Mouse (Mus musculus) kidney, adult 8-10 months (tissue): ENCODE measurements around the gene Clec11a.

Experiments used
- DNase-seq, 2 experiments: peaks; one replicate each; pipeline ENCODE4 v3.0.0; 2022

The Clec11a gene

DNA sequence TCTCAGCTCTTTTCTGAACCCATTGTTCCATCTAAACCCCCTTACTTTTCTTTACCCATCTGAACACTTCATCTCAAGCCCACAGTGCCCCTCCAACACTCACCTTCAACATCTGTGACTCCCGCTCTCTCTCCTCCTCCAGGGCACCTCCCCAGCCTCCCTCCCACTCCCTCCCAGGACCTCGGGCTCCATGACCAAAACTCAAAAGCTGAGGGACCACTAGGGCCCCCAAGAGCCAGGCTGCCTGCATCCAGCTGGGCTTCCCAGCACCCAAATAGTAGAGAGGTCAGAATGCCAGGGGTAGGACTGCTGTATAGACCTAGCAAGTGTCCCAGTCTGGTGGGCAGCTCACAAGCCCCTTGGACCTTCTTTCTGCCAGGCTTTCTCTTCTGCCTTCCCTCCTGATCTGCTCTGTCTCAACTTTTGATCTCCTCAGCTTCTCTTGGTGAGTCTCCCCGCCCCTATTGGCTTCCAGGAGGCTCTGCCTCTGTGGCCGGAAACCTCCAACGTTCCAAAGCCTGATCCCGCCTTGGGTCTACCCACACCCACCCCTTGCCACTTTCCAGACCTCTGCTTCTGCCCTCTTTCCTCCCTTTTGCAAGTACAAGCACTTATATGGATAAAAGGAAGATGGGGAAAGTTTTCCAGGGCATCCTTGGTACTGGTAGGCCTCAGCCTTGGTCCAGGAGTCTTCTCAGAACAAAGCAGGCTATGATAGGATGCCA is at the start of gene Clec11a:
Gene Clec11a (minus strand): TSS at position 387 of the 725 bp plus-strand sequence.
- no peak for DNase-seq

DNA sequence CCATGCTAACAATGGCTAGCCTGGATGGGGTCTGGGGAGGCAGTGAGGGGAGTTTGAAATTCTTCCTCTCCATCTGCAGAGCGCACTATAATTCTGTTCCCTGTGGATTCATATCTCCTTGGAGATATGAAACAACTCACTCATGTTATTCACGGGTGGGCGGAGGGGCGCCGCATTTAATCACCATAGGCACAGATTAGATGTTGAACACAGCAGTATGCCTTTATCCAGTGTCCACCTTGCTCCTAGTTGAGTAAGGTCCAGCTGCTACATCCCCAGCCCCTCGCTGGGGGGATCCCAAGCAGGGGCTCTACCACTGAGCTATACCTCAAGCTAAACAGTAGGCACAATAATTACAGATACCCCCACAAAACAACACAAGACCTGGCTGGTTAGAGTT is 48.7 kb upstream of the Clec11a start:
- no peak for DNase-seq

DNA sequence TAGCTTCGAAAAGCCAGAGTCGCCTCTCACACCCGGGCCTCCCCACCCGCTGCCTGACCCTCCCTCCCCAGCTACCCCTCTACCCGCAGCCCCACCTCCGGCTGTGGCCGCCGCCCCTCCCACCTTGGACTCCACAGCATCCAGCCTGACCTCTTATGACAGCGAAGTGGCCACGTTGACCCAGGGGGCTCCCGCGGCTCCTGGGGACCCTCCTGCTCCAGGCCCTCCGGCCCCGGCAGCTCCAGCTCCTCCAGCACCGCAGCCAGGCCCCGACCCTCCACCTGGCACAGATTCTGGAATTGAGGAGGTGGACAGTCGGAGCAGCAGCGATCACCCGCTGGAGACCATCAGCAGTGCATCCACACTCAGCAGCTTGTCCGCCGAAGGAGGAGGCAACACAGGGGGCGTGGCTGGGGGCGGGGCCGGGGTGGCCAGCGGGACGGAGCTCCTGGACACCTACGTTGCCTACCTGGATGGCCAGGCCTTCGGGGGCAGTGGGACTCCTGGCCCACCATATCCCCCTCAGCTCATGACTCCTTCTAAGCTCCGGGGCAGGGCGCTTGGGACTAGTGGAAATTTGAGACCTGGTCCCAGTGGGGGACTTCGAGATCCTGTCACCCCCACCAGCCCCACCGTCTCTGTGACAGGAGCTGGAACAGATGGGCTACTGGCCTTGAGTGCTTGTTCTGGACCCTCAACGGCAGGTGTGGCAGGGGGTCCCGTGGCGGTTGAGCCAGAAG is 47.1 kb upstream of the Clec11a start:
- DNase-seq: no peak

DNA sequence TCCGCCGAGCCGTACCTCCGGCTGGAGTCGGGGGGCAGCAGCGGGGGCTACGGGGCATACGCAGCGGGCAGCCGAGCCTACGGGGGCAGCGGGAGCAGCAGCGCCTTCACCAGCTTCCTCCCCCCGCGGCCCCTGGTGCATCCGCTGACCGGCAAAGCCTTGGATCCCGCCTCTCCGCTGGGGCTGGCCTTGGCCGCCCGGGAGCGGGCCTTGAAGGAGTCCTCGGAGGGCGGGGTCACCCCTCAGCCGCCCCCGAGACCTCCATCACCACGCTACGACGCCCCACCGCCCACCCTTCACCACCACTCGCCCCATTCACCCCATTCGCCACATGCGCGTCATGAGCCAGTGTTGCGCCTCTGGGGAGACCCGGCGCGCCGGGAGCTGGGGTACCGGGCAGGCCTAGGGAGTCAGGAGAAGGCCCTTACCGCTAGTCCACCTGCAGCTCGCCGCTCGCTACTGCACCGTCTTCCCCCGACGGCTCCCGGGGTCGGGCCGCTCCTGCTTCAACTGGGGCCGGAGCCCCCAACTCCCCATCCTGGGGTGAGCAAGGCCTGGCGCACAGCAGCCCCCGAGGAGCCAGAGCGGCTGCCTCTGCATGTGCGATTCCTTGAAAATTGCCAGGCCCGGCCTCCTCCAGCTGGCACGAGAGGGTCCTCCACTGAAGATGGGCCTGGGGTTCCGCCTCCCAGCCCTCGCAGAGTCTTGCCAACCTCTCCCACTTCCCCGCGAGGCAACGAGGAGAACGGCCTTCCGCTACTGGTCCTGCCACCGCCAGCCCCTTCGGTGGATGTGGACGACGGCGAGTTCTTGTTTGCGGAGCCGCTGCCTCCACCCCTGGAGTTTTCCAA is 46.3 kb upstream of the Clec11a start:
- no peak for DNase-seq

DNA sequence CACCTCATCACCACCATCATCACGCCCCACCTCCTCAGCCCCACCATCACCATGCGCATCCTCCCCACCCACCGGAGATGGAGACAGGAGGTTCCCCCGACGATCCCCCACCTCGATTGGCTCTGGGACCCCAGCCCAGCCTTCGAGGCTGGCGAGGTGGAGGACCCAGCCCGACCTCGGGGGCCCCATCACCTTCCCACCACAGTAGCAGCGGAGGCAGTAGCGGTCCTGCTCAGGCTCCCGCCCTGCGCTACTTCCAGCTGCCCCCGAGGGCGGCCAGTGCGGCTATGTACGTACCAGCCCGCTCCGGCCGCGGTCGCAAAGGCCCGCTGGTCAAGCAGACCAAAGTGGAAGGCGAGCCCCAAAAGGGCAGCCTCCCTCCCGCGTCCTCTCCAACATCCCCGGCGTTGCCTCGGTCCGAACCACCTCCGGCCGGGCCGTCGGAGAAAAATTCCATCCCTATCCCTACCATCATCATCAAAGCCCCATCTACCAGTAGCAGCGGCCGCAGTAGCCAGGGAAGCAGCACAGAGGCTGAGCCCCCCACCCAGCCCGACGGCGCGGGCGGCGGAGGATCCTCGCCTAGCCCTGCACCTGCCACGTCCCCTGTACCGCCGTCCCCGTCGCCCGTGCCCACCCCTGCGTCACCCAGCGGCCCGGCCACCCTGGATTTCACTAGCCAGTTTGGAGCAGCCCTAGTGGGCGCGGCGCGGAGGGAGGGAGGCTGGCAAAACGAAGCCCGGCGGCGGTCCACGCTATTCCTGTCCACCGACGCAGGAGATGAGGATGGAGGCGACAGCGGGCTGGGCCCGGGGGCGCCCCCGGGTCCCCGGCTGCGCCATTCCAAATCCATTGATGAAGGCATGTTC is 45.4 kb upstream of the Clec11a start:
- no peak for DNase-seq

DNA sequence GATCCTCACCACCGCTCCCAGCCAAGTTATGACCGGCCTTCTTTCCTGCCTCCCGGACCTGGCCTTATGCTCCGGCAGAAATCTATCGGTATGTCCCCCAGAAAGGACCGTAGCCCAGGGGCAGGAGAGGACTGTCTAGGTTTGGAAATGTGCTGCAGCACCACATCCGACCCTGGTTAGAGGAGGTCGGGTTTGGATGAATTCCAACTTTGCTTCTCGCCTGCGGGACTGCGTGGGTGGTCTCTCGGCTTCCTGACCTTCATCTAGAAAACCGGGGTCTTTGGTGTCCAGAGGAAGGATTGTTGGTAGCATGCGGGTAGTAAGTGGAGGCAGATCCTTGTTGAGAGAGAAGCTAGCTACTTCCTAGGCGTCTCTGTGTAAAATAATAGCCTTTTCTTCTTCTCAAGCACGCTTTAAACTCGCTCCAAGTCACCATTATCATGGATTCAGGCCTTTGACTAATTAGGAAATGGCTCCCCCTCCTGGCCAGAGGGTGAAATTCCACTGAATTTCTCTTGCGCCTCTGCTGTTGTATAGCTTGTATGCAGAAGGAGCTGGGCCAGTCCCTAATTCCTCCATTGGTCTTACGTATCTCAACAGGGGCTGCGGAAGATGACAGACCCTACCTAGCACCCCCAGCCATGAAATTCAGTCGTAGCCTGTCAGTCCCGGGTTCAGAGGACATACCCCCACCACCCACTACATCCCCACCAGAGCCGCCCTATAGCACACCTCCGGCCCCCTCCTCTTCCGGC is 44.4 kb upstream of the Clec11a start:
- peak; percentile 73 to 84 for DNase-seq

DNA sequence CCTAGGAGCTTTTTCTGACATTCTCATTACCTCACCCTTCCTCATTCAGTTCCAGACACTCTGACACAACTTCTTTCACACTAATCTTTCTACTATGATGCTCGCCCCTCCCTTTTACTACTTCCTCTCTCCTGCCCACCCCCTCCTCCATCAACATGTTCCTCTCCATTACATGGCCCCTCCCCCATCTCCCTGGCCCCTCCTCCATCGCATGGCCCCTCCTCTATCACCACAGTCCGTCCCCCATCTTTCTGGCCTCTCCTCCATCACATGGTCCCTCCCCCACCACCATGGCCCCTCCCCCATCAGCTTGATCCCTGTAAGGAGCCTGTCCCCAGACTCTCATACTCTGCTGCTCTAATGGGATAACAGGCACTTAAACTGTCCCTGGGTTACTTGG is 42.3 kb upstream of the Clec11a start:
- no peak for DNase-seq

DNA sequence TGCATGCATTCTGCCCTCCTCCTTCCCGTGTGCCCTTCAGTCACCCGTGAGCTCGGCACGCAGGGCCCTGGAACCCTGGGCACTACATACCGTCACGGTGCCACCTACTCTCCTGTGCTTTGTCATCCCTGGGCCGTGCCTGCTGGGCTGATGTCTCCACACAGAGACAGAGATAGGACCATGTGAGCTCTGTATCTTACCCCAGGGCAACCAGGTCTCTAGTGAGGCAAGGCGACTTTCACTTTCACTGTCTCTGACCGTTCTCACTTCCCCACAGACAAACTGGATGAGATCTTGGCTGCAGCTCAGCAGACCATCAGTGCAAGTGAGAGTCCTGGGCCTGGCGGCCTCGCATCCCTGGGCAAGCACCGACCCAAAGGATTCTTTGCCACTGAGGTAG is 37.9 kb upstream of the Clec11a start:
- DNase-seq: no peak

DNA sequence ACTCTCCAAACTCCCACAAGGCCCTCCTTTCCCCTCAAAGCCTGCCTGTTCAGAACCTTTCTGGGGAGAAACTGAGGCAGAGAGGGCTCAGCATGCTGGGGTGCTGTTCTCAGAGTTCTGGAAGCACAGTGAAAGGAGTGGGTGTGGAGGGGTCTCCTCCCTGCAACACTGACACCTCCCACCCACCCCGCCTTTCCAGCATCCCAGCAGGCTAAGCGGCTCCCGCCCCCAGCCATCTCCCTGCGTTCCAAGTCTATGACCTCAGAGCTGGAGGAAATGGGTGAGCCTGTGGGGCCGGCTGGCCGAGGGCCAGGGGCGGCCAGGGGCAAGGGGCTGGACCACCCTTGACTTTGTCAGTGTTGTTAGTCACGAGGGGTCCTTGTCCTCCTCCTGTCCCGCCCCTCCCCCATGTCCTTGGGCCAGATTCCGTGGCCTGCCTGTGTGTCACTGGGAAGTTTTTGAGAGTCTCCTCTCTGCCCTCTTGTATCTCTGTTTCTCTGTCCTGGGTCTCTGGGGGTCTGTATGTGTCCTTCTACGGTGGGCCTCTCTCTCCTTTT is 36.8 kb upstream of the Clec11a start:
- no peak for DNase-seq

DNA sequence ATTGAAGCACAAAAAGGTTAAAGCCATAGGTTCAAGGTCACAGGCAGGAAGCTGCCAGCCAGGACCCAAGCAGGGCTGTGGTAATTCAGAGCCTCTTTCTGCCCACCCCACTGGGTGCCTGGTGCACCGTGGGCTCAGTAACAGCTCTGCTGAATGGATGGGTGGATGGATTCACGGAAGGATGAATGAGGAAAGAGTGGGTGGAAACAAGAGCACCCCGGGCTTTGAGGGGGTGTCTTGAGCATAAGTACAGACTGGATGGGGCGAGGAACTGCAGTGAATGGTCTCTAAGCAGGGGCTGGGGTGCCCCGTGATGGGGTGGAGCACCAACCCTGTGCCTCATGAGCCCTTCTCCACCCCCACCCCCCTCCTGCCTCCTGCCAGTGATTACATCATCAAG is 35.0 kb upstream of the Clec11a start:
- no peak for DNase-seq

DNA sequence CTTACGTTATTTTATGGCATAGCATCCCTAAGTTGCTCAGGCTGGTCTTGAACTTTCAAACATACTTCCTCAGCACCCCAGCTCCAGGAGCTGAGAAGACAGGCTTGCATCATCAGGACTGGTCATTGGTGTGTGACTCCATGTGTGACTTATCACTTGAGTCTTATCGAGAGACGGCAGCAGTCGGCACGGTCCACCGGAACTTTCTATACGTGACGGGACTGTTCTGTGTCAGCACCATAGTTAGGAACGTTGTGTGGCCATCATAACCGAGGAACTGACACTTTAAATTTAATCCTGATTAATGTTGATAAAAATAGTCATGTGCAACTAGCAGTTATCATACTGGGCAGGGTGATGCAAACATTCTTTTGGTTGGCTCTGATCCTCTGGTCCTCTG is 34.4 kb upstream of the Clec11a start:
- no peak for DNase-seq

DNA sequence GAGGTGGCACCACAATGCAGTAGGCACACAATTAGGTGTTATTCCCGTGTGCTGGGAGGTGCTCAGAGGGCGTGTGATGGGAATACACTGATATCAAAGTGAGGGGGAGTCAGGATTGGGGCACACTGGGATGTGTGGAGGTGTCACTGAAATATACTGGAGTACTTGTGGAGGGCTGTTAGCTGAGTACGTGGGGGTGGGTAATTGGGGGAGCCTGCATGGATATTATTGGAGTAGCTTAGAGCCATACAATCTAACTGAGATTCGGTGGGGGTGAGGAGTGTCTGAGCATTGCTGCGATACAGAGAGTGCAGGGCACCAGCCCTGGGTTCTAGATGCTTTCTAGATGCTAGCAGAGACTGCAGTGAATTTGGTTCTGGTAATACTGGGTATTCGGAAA is 33.5 kb upstream of the Clec11a start:
- no peak for DNase-seq

DNA sequence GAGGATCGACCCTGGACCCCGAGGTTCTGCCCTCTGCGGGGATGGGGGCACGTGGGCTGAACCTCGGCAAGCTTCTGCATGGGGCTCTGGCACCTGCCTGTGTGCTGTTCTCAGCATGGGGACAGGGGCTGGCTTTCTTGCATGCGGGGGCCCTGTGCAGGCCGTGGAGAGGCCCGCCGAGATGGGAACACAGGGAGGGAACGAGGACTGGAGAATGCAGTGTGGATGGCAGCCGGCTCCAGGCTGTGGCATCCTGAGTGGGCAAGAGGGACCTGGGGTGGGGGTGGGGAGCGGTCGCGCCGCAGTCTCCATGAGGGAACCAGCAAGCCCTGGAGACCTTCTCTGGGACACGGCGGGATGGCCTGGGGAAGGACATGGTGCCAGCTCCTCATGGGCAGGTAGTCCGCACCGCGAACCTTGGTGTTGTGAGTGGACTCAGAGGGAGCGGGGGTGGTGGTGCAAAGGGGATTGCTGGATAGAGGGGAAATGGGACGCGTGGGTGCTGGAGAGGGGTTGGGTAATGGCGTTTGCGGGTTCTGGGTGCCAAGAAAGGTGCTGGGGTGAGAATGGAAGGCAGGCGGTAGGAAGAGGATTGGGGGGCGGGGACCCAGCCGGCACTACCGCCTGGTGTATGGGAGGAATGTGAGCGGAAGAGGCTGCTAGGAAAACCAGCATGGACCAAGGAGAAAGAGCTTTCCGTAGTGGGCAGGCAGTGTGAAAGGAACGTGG is 30.6 kb upstream of the Clec11a start:
- no peak for DNase-seq

DNA sequence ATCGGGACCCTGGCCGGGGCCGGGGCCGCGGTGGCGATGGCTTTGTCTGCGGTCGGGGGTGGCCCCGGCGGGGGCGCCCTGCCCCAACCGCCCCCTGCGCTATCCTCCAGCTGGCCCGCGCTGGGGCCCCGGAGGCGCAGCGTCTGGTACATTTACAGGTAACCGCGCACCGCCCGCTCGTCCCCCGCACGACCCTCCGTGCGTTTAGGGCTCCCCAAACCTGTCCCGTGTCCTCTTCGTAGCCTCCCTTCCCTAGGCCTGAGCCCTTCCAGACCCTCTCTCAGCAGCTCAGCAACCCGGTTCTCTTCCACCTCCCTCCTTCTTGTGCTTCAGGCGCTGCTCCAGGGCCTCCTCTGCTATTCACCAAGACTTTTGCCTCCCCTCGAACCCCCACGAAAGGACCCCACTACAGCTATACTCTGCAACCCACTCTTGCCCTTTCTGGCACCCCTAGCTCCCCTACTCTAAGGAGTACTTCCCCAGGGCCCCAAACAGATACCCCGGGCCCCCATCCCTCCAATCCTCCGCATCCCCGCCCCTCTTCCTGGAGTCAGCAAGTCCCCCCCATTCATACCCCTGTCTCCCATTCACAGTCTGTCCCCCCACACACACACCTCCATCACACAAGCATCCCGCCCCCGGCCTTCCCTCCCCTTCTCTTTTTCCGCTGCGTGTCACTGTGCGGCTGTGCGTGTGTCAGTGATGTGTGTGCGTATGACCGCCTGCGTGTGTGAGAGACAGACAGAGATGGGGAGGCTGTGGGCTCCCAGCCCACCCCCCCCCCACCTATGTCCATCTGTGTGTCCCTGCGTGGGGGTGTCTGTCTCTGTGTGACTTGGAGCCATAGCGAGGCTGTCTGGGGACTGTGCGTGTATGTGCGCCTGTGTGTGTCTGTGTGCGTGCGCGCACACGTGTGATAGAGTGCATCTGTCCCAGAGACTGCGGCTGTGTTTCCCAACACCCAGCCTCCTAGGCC is 29.6 kb upstream of the Clec11a start:
- DNase-seq: no peak

DNA sequence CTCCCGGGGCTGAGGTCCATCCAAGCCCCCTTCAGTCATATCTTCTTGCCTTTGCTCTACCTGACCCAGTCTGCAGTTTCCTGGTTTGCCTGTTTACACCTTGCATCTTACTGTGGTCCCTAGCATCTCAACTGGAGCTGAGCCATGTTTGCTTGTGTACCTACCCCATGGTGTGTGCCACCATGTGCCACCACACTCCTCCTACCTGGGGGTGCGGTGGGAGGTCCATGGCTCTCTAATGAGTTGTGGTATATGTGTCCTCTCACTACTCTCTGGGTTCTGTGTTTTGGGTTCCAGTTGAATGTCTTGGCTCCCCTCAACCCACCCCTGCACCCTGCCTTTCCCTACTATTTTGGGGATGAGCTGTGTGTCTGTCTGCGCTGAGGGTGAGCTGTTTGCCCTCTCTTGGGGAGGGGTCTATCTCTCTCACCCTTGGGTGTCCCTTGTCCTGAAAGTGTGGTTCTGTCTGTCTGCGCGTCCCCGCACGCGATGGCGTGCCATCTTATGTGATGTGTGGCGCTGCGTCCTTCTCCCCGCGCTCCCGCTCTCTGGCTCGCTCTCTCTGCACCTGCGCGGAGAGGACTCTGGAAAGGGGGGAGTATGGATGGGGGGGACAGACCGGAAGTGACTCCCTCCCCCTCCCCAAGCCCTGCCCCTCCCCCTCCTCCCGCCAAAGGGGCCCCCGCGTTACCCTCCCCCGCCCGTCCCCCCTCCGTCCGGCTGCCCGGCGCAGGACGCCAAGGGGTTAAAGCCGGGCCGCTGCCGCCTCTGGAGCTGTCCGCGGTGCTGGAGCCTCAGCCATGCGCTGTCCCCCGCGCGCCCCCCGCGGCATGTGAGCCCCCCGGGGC is 28.6 kb upstream of the Clec11a start:
- no peak for DNase-seq

DNA sequence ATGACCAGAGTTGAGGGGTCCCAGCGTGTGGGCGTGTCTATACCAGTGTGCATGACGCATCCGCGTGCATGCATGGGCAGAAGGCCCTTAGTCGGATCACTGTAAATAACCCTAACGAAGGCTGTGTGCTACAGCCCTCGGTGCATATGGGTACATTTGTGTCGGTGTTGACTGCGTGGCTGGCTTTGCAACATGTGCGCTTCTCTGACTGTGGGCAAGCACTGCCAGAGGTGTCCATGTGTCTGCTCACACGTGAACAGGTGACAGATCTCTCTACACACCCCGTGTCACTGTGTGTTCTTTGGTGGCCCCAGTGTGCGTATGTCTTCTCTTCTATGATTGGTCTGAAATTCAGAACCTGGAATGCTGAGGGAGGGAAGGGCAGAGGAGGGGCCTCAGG is 27.4 kb upstream of the Clec11a start:
- no peak for DNase-seq

DNA sequence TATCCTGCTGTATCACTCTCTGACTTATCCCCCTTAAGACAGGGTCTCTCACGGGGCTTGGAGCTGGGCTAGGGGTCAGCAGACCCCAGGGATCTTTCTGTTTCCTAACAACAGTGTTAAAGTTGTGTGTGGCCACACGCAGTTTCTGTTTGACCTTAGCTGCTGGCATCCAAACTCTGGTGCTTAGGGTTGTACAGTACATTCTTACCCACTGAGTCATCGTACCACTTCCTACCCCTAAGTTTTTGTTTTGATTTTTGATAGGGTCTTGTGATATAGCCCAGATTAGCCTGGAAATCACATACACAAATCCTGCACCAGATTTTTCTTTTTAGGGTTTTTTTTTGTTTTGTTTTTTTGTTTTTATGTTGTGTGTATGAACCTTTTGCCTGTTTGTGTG is 25.6 kb upstream of the Clec11a start:
- no peak for DNase-seq

DNA sequence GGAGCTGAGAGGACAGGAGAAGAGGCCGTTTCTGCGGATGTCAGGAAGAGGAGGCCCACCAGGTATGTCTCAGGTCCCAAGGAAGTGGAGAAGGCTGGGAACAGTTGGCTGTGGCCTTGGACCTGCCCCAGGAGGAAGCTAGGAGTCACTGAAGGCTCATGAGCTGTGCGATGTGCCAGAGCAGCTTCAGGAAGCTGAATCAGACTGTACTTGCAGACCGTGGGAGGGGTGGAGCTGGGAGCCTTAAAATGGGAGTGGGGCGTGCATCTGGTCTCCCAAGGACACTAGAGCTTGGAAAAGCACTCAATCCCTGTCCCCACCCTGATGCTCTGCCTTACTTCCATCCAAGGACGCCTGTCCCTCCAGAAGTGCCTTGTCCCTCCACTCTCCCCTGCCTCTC is 19.9 kb upstream of the Clec11a start:
- no peak for DNase-seq

DNA sequence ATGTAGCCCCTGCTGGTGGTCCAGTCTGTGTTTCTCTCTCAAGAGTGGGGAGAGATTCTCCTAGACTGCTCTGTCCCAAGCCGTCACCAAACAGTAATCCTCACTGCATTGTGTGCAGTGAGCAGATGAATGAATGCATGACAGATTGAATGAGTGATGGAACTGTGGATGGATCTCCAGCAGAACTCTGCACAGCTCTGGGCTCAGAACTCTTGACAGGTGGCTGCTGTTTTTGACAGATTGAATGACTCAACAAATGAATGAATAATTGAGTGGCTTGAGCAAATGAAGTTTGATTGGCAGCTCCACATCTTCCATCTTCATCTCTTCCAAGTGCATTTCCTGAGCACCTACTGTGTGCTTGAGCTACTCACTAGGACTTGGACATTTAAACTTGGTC is 15.6 kb upstream of the Clec11a start:
- DNase-seq: no peak
